Mouse (Mus musculus): ENCODE measurements around the gene Pdia6.

Pdia6 gene

GRCm38 (mm10) chr12:17265971-17266672 is at the start of gene Pdia6:
Pdia6 (plus strand) TSS chr12:17266545.
- DNase-seq, result peak; percentile 98

- no peak for DNase-seq
Measured at GRCm38 (mm10) chr12:17218390-17218789, 48.0 kb upstream of the Pdia6 start.

GRCm38 (mm10) chr12:17219107-17219506 is 47.2 kb upstream of the Pdia6 start:
- no peak for DNase-seq

- DNase-seq, result no peak
Measured at GRCm38 (mm10) chr12:17220631-17221030, 45.7 kb upstream of the Pdia6 start.

GRCm38 (mm10) chr12:17221891-17222428 is 44.4 kb upstream of the Pdia6 start:
- DNase-seq, result peak; percentile 37

- DNase-seq, result no peak
Measured at GRCm38 (mm10) chr12:17223050-17223449, 43.3 kb upstream of the Pdia6 start.

GRCm38 (mm10) chr12:17225012-17225411 is 41.3 kb upstream of the Pdia6 start:
- no peak for DNase-seq

GRCm38 (mm10) chr12:17227903-17228302 is 38.4 kb upstream of the Pdia6 start:
- DNase-seq, result no peak

GRCm38 (mm10) chr12:17230581-17230980 is 35.8 kb upstream of the Pdia6 start:
- no peak for DNase-seq

GRCm38 (mm10) chr12:17231513-17231912 is 34.8 kb upstream of the Pdia6 start:
- DNase-seq, result no peak

- no peak for DNase-seq
Measured at GRCm38 (mm10) chr12:17235535-17236313, 30.6 kb upstream of the Pdia6 start.

- DNase-seq, result peak; percentile 53
Measured at GRCm38 (mm10) chr12:17238588-17239427, 27.5 kb upstream of the Pdia6 start.

GRCm38 (mm10) chr12:17239428-17239688 is 27.0 kb upstream of the Pdia6 start:
- DNase-seq, result no peak

- DNase-seq, result no peak
Measured at GRCm38 (mm10) chr12:17241016-17241415, 25.3 kb upstream of the Pdia6 start.

- no peak for DNase-seq
Measured at GRCm38 (mm10) chr12:17241614-17242013, 24.7 kb upstream of the Pdia6 start.

GRCm38 (mm10) chr12:17242041-17242440 is 24.3 kb upstream of the Pdia6 start:
- no peak for DNase-seq

GRCm38 (mm10) chr12:17250962-17251361 is 15.4 kb upstream of the Pdia6 start:
- DNase-seq, result no peak

GRCm38 (mm10) chr12:17253069-17253468 is 13.3 kb upstream of the Pdia6 start:
- DNase-seq, result peak; percentile 75

GRCm38 (mm10) chr12:17255602-17256001 is 10.7 kb upstream of the Pdia6 start:
- peak; percentile 35 for DNase-seq

- peak; percentile 86 for DNase-seq
Measured at GRCm38 (mm10) chr12:17256905-17257304, 9.4 kb upstream of the Pdia6 start.

GRCm38 (mm10) chr12:17258431-17258830 is 7.9 kb upstream of the Pdia6 start:
- no peak for DNase-seq

- no peak for DNase-seq
Measured at GRCm38 (mm10) chr12:17261005-17261404, 5.3 kb upstream of the Pdia6 start.

GRCm38 (mm10) chr12:17263881-17264280 is 2.5 kb upstream of the Pdia6 start:
- no peak for DNase-seq
